Mouse (Mus musculus): ENCODE measurements around the gene Hic1. TPM values are rescaled to one million over a fixed set of nuclear protein-coding genes. Genes with fewer than 3 reads are reported as not detected.
A peak's percentile ranks its signal among the peaks of the same experiment; 100 is the strongest.
"Not testable (repeated sequence)": the region's sequence is repeated elsewhere in the genome, so short reads cannot be mapped to it uniquely, and the experiment has no call there.

The Hic1 gene
- polyA plus RNA-seq, 1 experiment from 2014 or later: 0.92 TPM

DNA sequence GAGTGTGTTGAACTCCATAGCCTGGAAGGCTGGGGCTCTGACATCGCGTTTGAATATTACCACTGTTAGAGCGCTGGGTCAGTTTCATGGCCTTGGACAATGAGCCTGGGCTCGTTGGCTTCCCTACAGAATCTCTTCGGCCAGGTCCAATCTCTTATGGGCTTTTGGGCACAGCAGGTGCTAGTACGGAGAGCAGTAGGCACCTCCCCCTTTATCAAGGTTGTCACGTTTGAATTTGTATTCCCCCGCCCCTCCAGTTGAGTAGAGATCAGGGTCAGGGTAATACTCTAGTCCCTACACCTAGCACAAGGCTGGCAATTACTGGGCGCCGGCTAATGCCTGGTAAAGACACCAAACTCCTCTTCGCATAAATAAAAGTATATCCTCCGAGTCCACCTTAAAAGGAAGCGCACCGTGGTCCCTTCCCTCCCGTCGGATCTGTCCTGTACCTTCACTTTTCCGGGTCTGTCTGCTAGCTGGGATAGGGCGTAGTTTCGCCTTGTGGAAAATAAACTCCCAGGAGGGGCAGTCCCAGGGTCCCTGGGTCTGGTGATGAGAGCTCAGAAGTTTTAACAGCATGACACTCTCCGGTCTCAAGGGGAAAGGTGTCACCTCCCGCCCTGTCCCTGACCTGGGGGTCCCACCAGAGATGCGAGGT is 20.5 kb upstream of the Hic1 start:
- Histone ChIP-seq H3K9ac (replicated peaks; ENCODE audit: low read length) (peak overlapping the region; percentile 61), H3K27ac (replicated peaks; ENCODE audit: low read depth, low read length) (peak overlapping the region; percentile 21), H3K4me3 (replicated peaks; ENCODE audit: low read depth, low read length) (peak overlapping the region; percentile 74), H3K4me2 (ENCODE audit: low read length) (peak overlapping the region; percentile 68), H3K9me3 (ENCODE audit: control insufficient read depth, low read length) (no peaks in the 10 kb centered on the region), H3K36me3 (ENCODE audit: control insufficient read depth, insufficient read depth, low read length) (no peaks in the 10 kb centered on the region), H3K27me3 (ENCODE audit: control insufficient read depth, insufficient read depth, low read length) (peaks cover 10% of the 10 kb centered on the region; the same call in 1 of the 2 replicates), H3K4me1 (ENCODE audit: control insufficient read depth, insufficient read depth, low read length) (peaks cover 35% of the 10 kb centered on the region)
- no peak for DNase-seq
- under 1% methylated on average over 22 of the region's 22 CpGs for WGBS
- no peak for ATAC-seq (ENCODE audit: low FRiP score, low TSS enrichment)

DNA sequence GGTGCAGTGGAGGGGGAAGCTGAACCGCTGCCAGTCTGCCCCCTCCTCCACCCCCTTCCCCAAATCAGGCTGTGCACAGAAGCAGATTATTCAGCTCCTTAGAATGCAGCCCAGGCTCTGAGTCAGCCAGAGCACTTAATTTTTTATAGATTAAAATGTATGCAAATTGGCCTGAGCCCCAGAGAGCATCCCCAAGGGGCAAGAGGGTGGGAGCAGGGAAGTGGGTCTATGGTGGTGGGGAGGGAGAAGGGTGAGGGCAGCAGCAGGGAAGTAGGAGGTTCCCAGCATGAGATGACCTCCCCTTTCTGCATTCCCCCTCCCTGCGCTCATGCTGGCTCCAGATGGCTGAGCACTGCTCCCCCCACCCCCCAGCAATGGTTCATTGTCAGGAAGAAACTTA is 15.7 kb upstream of the Hic1 start:
- 43% methylated on average over 1 of the region's 2 CpGs for WGBS
- Histone ChIP-seq H3K9me3 (ENCODE audit: control insufficient read depth, low read length) (no peaks in the 10 kb centered on the region), H3K9ac (replicated peaks; ENCODE audit: low read length) (no peak overlapping the region; the same call in 1 of the 2 replicates), H3K4me2 (ENCODE audit: low read length) (no peak overlapping the region), H3K36me3 (ENCODE audit: control insufficient read depth, insufficient read depth, low read length) (peaks cover 17% of the 10 kb centered on the region), H3K4me1 (ENCODE audit: control insufficient read depth, insufficient read depth, low read length) (peaks cover 7% of the 10 kb centered on the region), H3K27me3 (ENCODE audit: control insufficient read depth, insufficient read depth, low read length) (no peaks in the 10 kb centered on the region), H3K4me3 (replicated peaks; ENCODE audit: low read depth, low read length) (no peak overlapping the region), H3K27ac (replicated peaks; ENCODE audit: low read depth, low read length) (peak overlapping the region; percentile 49)
- ATAC-seq (ENCODE audit: low FRiP score, low TSS enrichment) (peak; percentile 40), DNase-seq (peak; percentile 54)

DNA sequence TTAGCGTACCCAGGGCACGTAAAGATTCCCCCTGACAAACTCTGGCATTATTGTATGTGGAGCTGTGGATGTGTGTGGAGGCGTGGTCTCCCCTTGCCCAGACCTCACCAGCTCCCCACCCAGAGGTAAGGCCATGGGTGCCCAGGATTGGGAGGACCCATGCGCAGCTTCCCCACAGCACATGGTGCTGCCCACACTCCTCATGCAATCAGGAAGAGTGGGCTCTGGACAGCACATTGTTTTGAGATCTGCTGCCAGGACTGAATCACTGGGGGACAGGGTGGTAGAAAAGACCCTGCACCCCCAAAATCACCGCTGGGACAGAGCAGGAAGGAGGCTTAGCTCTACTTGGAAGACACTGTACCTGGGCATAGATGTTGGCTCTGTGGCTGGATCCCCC is 15.3 kb upstream of the Hic1 start:
- Histone ChIP-seq H3K4me2 (ENCODE audit: low read length) (no peak overlapping the region), H3K36me3 (ENCODE audit: control insufficient read depth, insufficient read depth, low read length) (peaks cover 17% of the 10 kb centered on the region), H3K4me3 (replicated peaks; ENCODE audit: low read depth, low read length) (no peak overlapping the region), H3K9ac (replicated peaks; ENCODE audit: low read length) (no peak overlapping the region; the same call in 1 of the 2 replicates), H3K4me1 (ENCODE audit: control insufficient read depth, insufficient read depth, low read length) (peaks cover 6% of the 10 kb centered on the region), H3K27me3 (ENCODE audit: control insufficient read depth, insufficient read depth, low read length) (no peaks in the 10 kb centered on the region), H3K9me3 (ENCODE audit: control insufficient read depth, low read length) (no peaks in the 10 kb centered on the region), H3K27ac (replicated peaks; ENCODE audit: low read depth, low read length) (peak overlapping the region; percentile 49)
- DNase-seq: no peak
- WGBS: 83% methylated on average over 5 of the region's 5 CpGs
- no peak for ATAC-seq (ENCODE audit: low FRiP score, low TSS enrichment)

DNA sequence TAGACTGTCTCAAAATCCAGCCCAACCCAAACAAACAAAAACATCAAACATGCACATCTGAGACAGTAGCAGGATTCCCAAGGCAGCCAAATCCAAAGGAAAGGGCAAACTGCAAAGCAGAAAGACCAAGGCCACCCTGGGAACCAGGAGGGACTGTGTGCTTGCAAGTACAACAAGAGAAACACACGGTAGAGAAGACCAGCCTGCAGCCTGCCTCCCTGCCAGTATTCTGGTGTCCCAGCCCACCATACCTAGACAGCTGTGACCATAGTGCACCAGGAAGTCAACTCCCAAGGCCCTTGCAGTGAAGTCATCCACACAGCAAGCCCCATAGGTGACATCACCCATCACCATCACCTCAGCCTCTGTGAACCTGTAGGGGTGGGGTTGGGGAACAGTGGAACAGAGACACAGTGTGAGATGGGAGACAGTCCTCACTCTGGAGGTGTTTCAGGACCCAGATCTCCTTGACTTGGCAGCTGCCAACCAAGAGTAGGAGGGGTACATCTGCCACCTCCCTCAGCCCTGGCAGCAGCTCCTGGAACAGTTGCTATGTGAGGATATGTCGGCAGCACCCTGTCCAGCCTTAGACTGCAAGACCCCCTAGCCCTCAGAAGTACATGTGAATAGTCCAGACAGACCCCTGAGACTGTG is 14.7 kb upstream of the Hic1 start:
- H3K27ac ChIP-seq (replicated peaks; ENCODE audit: low read depth, low read length): 0 out of 2 replicates have a peak overlapping the region, but pooled peaks have one; percentile 20
- H3K4me1 ChIP-seq (ENCODE audit: control insufficient read depth, insufficient read depth, low read length): peaks cover 3% of the 10 kb centered on the region
- H3K36me3 ChIP-seq (ENCODE audit: control insufficient read depth, insufficient read depth, low read length): peaks cover 17% of the 10 kb centered on the region
- H3K27me3 ChIP-seq (ENCODE audit: control insufficient read depth, insufficient read depth, low read length): no peaks in the 10 kb centered on the region
- no peak overlapping the region for H3K4me3 ChIP-seq (replicated peaks; ENCODE audit: low read depth, low read length)
- ATAC-seq (ENCODE audit: low FRiP score, low TSS enrichment) (no peak), DNase-seq (no peak)
- WGBS: 85% methylated on average over 2 of the region's 2 CpGs
- no peaks in the 10 kb centered on the region for H3K9me3 ChIP-seq (ENCODE audit: control insufficient read depth, low read length)
- H3K9ac ChIP-seq (replicated peaks; ENCODE audit: low read length): no peak overlapping the region; the same call in 1 of the 2 replicates
- no peak overlapping the region for H3K4me2 ChIP-seq (ENCODE audit: low read length)

DNA sequence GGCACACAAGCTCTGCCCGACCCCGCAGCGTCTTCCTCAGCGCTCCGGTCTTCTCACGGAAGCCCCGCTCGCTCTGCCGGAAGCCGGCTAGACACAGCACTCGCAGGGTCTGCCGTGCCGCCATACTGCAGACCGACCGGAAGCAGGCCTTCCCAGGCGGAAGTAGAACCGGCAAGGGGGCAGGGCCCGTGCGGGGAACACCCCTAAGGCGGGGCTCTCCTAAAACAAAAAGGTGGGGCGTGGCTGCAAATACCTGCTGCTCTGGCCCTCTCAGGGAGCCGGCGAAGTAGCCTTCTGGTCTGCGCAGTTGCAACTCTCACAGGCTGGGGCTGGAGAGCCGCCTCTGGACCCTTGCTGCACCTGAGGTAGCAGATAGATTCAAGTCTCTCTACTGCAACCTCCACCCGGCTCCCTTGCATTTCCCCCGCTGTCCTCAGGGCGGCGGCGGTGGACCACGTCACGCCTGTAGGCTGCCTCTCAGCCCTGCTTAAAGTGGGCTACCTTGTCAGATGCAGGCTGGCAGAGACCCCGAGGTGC is 9.4 kb upstream of the Hic1 start, which contains the start of gene Ovca2:
Gene Ovca2, minus strand, starts transcription at position 164 of the 537 bp plus-strand sequence.
- H3K4me1 ChIP-seq (ENCODE audit: control insufficient read depth, insufficient read depth, low read length): peaks cover 15% of the 10 kb centered on the region
- H3K36me3 ChIP-seq (ENCODE audit: control insufficient read depth, insufficient read depth, low read length): peaks cover 37% of the 10 kb centered on the region
- peak within 1 kb of the TSS; percentile 94 for H3K4me2 ChIP-seq (ENCODE audit: low read length)
- peak within 1 kb of the TSS; percentile 64 for H3K4me3 ChIP-seq (replicated peaks; ENCODE audit: low read depth, low read length)
- H3K27ac ChIP-seq (replicated peaks; ENCODE audit: low read depth, low read length): peak within 1 kb of the TSS; percentile 94
- ATAC-seq (ENCODE audit: low FRiP score, low TSS enrichment) (peak; percentile 94), DNase-seq (peak; percentile 95)
- under 1% methylated on average over 33 of the region's 33 CpGs for WGBS
- no peaks in the 10 kb centered on the region for H3K27me3 ChIP-seq (ENCODE audit: control insufficient read depth, insufficient read depth, low read length)
- peak within 1 kb of the TSS; percentile 70 for H3K9ac ChIP-seq (replicated peaks; ENCODE audit: low read length)
- H3K9me3 ChIP-seq (ENCODE audit: control insufficient read depth, low read length): no peaks in the 10 kb centered on the region

DNA sequence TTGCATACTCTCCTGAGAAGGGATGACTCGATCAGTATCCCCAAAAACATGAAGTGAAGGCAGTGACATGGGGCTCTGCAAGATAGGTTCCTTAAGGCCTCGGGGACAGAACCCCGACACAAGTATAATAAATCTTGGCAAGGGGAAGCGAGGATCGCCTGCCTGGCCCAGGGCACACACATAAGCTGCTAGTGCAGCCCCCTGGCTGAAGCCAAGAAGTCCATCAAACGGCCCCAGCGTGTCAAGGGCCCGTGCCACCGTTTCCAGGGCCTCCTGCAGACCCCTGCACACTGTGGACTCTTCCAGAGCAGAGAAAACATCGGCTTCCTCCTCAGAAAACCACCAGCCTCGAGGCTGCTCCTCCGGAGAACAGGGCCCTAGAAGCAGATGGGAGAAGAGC is 8.7 kb upstream of the Hic1 start:
- Histone ChIP-seq H3K27ac (replicated peaks; ENCODE audit: low read depth, low read length) (peak overlapping the region; percentile 94), H3K36me3 (ENCODE audit: control insufficient read depth, insufficient read depth, low read length) (peaks cover 36% of the 10 kb centered on the region)

DNA sequence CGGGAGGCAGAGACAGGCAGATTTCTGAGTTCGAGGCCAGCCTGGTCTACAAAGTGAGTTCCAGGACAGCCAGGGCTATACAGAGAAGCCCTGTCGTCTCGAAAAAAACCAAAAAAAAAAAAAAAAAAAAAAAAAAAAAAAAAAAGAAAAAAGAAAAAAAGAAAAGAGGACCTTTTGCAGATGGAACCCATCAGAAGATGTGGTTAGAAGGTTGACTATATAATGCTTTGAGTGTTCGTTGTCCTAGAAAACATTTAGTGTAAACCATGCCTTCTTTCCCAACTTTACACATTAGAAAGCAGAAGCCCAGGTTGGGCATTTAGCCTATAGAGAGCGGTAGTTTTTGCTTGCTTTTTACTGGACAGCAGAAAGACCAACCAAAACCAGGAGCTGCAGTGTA is 5.3 kb upstream of the Hic1 start:
- Histone ChIP-seq H3K27me3 (ENCODE audit: control insufficient read depth, insufficient read depth, low read length) (peaks cover 27% of the 10 kb centered on the region), H3K36me3 (ENCODE audit: control insufficient read depth, insufficient read depth, low read length) (peaks cover 20% of the 10 kb centered on the region), H3K4me1 (ENCODE audit: control insufficient read depth, insufficient read depth, low read length) (peaks cover 28% of the 10 kb centered on the region)
- not testable (repeated sequence) for H3K27ac ChIP-seq (replicated peaks; ENCODE audit: low read depth, low read length); H3K9me3 ChIP-seq (ENCODE audit: control insufficient read depth, low read length); ATAC-seq (ENCODE audit: low FRiP score, low TSS enrichment); H3K4me3 ChIP-seq (replicated peaks; ENCODE audit: low read depth, low read length); DNase-seq; H3K9ac ChIP-seq (replicated peaks; ENCODE audit: low read length); H3K4me2 ChIP-seq (ENCODE audit: low read length)
- WGBS: 76% methylated on average over 6 of the region's 6 CpGs

More for the DNA sequence above, 8.7 kb upstream of the Hic1 start:
- Histone ChIP-seq H3K4me1 (ENCODE audit: control insufficient read depth, insufficient read depth, low read length) (peaks cover 16% of the 10 kb centered on the region), H3K4me3 (replicated peaks; ENCODE audit: low read depth, low read length) (peak overlapping the region; percentile 64), H3K4me2 (ENCODE audit: low read length) (peak overlapping the region; percentile 94), H3K9ac (replicated peaks; ENCODE audit: low read length) (peak overlapping the region; percentile 70), H3K27me3 (ENCODE audit: control insufficient read depth, insufficient read depth, low read length) (0 out of 2 replicates have a peak, but pooled peaks cover under 1% of the 10 kb centered on the region), H3K9me3 (ENCODE audit: control insufficient read depth, low read length) (no peaks in the 10 kb centered on the region)
- ATAC-seq (ENCODE audit: low FRiP score, low TSS enrichment) (no peak), DNase-seq (no peak)
- 55% methylated on average over 12 of the region's 12 CpGs for WGBS

DNA sequence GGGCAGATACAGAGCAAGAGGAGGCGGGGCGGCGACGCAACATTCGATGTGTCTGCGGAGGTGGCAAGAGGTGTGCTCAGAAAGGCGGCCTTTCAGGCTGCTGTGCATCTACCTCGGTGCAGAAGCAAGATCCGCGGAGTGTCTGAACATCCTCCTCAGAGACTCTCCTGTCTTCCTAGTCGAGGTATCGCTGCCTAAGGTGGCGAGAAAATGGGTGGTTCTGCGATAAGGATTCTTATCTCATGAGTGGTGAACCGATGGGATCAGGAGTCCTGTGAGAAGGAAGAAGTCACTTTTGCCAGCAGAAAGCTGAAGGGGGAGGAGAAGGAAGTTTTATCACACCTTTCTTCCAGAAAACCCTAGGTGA is 4.5 kb upstream of the Hic1 start:
- WGBS: 1% methylated on average over 15 of the region's 15 CpGs
- ATAC-seq (ENCODE audit: low FRiP score, low TSS enrichment) (no peak), DNase-seq (no peak)
- Histone ChIP-seq H3K4me3 (replicated peaks; ENCODE audit: low read depth, low read length) (peak overlapping the region; percentile 70), H3K36me3 (ENCODE audit: control insufficient read depth, insufficient read depth, low read length) (peaks cover 20% of the 10 kb centered on the region), H3K4me1 (ENCODE audit: control insufficient read depth, insufficient read depth, low read length) (peaks cover 30% of the 10 kb centered on the region), H3K27ac (replicated peaks; ENCODE audit: low read depth, low read length) (peak overlapping the region; percentile 78), H3K9ac (replicated peaks; ENCODE audit: low read length) (peak overlapping the region; percentile 60), H3K27me3 (ENCODE audit: control insufficient read depth, insufficient read depth, low read length) (peaks cover 35% of the 10 kb centered on the region), H3K9me3 (ENCODE audit: control insufficient read depth, low read length) (no peaks in the 10 kb centered on the region), H3K4me2 (ENCODE audit: low read length) (peak overlapping the region; percentile 89)
